Mouse (Mus musculus) stomach, adult 2 months (tissue): ENCODE results near the gene 4930432K21Rik. TPM values are rescaled to one million over a fixed set of nuclear protein-coding genes. Genes with fewer than 3 reads are reported as not detected.

Experiments used
- polyA plus RNA-seq: library from polyadenylated mRNA; depleted of rRNA; stranded (reverse); fragments of >200 nt; gene quantifications from 2 replicates; pipeline ENCODE4 v1.2.3, GENCODE M21; 2012; rRNA removed

The 4930432K21Rik gene
- polyA plus RNA-seq = 0.05 and 0.38 TPM in 2 replicates

GRCm38 (mm10) chr8:84147769-84148530 is at the start of gene 4930432K21Rik, which contains the start of gene Cc2d1a:
Gene 4930432K21Rik (plus strand): TSS chr8:84148025.
Gene Cc2d1a (minus strand): TSS chr8:84147936.

GRCm38 (mm10) chr8:84104697-84105609 is 42.9 kb upstream of the 4930432K21Rik start, which contains the start of gene Dcaf15:
Gene Dcaf15 (minus strand): TSS chr8:84104768.

GRCm38 (mm10) chr8:84125656-84126055 is 22.2 kb upstream of the 4930432K21Rik start, which contains the start of gene Podnl1:
Gene Podnl1 (plus strand): TSS chr8:84125989.

GRCm38 (mm10) chr8:84185117-84185516 is 37.3 kb downstream of the 4930432K21Rik start, which contains the start of gene Nanos3:
Gene Nanos3 (minus strand): TSS chr8:84185217.

Other genes with a start within 250 kb of the 4930432K21Rik start
- 10.3 and 14.2 TPM in 2 replicates for gene Adgrl1, start 247.9 kb upstream of the 4930432K21Rik start, polyA plus RNA-seq
- gene Gm10644, start 192.8 kb upstream of the 4930432K21Rik start, polyA plus RNA-seq = 0.30 and 0.56 TPM in 2 replicates
- 8.1 and 10.6 TPM in 2 replicates for gene Asf1b, start 192.5 kb upstream of the 4930432K21Rik start, polyA plus RNA-seq
- gene Prkaca, start 175.0 kb upstream of the 4930432K21Rik start, polyA plus RNA-seq = 27.2 and 27.6 TPM in 2 replicates
- 32.0 and 40.5 TPM in 2 replicates for gene Samd1, start 150.4 kb upstream of the 4930432K21Rik start, polyA plus RNA-seq
- 0.24 and 0.40 TPM in 2 replicates for gene 1700067K01Rik, start 146.5 kb upstream of the 4930432K21Rik start, polyA plus RNA-seq
- gene 2210011C24Rik, start 135.9 kb upstream of the 4930432K21Rik start, polyA plus RNA-seq = 17.9 and 33.1 TPM in 2 replicates
- 1.7 and 1.8 TPM in 2 replicates for gene Palm3, start 126.6 kb upstream of the 4930432K21Rik start, polyA plus RNA-seq
- gene Il27ra, start 105.4 kb upstream of the 4930432K21Rik start, polyA plus RNA-seq = 0.48 and 0.91 TPM in 2 replicates
- 0.22 and 0.30 TPM in 2 replicates for gene Rln3, start 103.0 kb upstream of the 4930432K21Rik start, polyA plus RNA-seq
- gene Gm10643, start 82.9 kb upstream of the 4930432K21Rik start, polyA plus RNA-seq = 0.11 and 0.22 TPM in 2 replicates
- gene Rfx1, start 81.2 kb upstream of the 4930432K21Rik start, polyA plus RNA-seq = 12.3 and 13.3 TPM in 2 replicates
- gene Dcaf15, start 43.3 kb upstream of the 4930432K21Rik start, polyA plus RNA-seq = 24.1 and 24.4 TPM in 2 replicates
- gene Podnl1, start 22.0 kb upstream of the 4930432K21Rik start, polyA plus RNA-seq = 0.61 and 0.99 TPM in 2 replicates
- gene Cc2d1a, start 89 bp upstream of the 4930432K21Rik start, polyA plus RNA-seq = 25.5 and 27.2 TPM in 2 replicates
- 0.49 and 1.1 TPM in 2 replicates for gene Nanos3, start 37.2 kb downstream of the 4930432K21Rik start, polyA plus RNA-seq
- 12.3 and 16.5 TPM in 2 replicates for gene Zswim4, start 89.0 kb downstream of the 4930432K21Rik start, polyA plus RNA-seq
- gene D8Ertd738e, start 101.7 kb downstream of the 4930432K21Rik start, polyA plus RNA-seq = 38.9 and 57.5 TPM in 2 replicates
- 38.2 and 98.1 TPM in 2 replicates for gene Mri1, start 109.3 kb downstream of the 4930432K21Rik start, polyA plus RNA-seq
- 5.5 and 12.7 TPM in 2 replicates for gene Ccdc130, start 122.4 kb downstream of the 4930432K21Rik start, polyA plus RNA-seq
- 5.6 and 18.6 TPM in 2 replicates for gene Cacna1a, start 240.4 kb downstream of the 4930432K21Rik start, polyA plus RNA-seq